Mouse (Mus musculus) hematopoietic stem cell, adult 5-6 weeks (primary cell): ENCODE data around the gene Pigl. TPM values are rescaled to one million over a fixed set of nuclear protein-coding genes. Genes with fewer than 3 reads are reported as not detected.
"Not testable (repeated sequence)": the region's sequence is repeated elsewhere in the genome, so short reads cannot be mapped to it uniquely, and the experiment has no call there.

Experiments
- ATAC-seq, 2 experiments: fragments of 125-278 bp in 1 of 2; replicated peaks in 1 of 2; 2 replicates each; pipeline ENCODE4 v1.8.0; 2016 to 2017; ENCODE audit warnings: inconsistent platforms in 2 of 2, mild to moderate bottlenecking in 2 of 2, moderate number of reproducible peaks in 2 of 2, low read depth in 1 of 2, moderate TSS enrichment in 1 of 2; ENCODE audit not compliant: low FRiP score in 2 of 2, poor library complexity in 2 of 2, severe bottlenecking in 2 of 2, insufficient read depth in 1 of 2, low TSS enrichment in 1 of 2
- total RNA-seq: library from RNA; stranded (forward); fragments of 172-1452, 232-1000 nt; gene quantifications from 2 replicates; pipeline ENCODE4 v1.2.3, GENCODE M21; 2017

Gene Pigl
- total RNA-seq, 1 experiment from 2014 or later = 9.1 TPM

- ATAC-seq = no peak
These were observed 5.1 kb downstream of the Pigl start for GRCm38 (mm10) chr11:62463225-62463915.

GRCm38 (mm10) chr11:62464696-62465095 is 6.4 kb downstream of the Pigl start:
- ATAC-seq = no peak

- ATAC-seq = no peak
These were observed 7.6 kb downstream of the Pigl start for GRCm38 (mm10) chr11:62465849-62466248.

GRCm38 (mm10) chr11:62466546-62466945 is 8.3 kb downstream of the Pigl start:
- ATAC-seq = peak; percentile 88 to 96

GRCm38 (mm10) chr11:62467289-62467688 is 9.0 kb downstream of the Pigl start:
- ATAC-seq = not testable (repeated sequence)

GRCm38 (mm10) chr11:62470451-62470850 is 12.2 kb downstream of the Pigl start:
- ATAC-seq = no peak; a peak in 1 of 4 replicates

- no peak for ATAC-seq
These were observed 15.3 kb downstream of the Pigl start for GRCm38 (mm10) chr11:62473516-62473915.

GRCm38 (mm10) chr11:62476156-62476555 is 17.9 kb downstream of the Pigl start:
- no peak for ATAC-seq

GRCm38 (mm10) chr11:62478931-62479330 is 20.7 kb downstream of the Pigl start:
- ATAC-seq = peak in 1 of 2 experiments; percentile 68; a peak in 1 of 4 replicates

- no peak for ATAC-seq
These were observed 21.3 kb downstream of the Pigl start for GRCm38 (mm10) chr11:62479581-62479980.

GRCm38 (mm10) chr11:62486949-62487348 is 28.7 kb downstream of the Pigl start:
- no peak for ATAC-seq

- no peak for ATAC-seq
These were observed 29.5 kb downstream of the Pigl start for GRCm38 (mm10) chr11:62487540-62488350.

- no peak for ATAC-seq
These were observed 35.4 kb downstream of the Pigl start for GRCm38 (mm10) chr11:62493701-62494100.

- ATAC-seq = peak; percentile 76 to 84
These were observed 36.6 kb downstream of the Pigl start for GRCm38 (mm10) chr11:62494754-62495275.

GRCm38 (mm10) chr11:62495276-62495801 is 37.1 kb downstream of the Pigl start:
- no peak for ATAC-seq

- peak; percentile 62 to 65; a peak in 3 of 4 replicates for ATAC-seq
These were observed 38.0 kb downstream of the Pigl start for GRCm38 (mm10) chr11:62496151-62496715.

GRCm38 (mm10) chr11:62497181-62497580 is 38.9 kb downstream of the Pigl start:
- ATAC-seq = no peak

GRCm38 (mm10) chr11:62498802-62499201 is 40.5 kb downstream of the Pigl start:
- ATAC-seq = no peak
